Mouse (Mus musculus): Measurements from ENCODE around the gene Kbtbd6. TPM values are rescaled to one million over a fixed set of nuclear protein-coding genes. Genes with fewer than 3 reads are reported as not detected.
"Not testable (repeated sequence)": the region's sequence is repeated elsewhere in the genome, so short reads cannot be mapped to it uniquely, and the experiment has no call there.

Kbtbd6 gene
- polyA plus RNA-seq, 1 experiment from 2014 or later: 0.98 TPM

- Histone ChIP-seq H3K27ac (ENCODE audit: low read depth, low read length) (no peak overlapping the region), H3K9ac (ENCODE audit: low read depth, low read length) (no peak overlapping the region), H3K27me3 (replicated peaks; ENCODE audit: control insufficient read depth, insufficient read depth, low read length) (no peaks in the 10 kb centered on the region), H3K4me1 (replicated peaks; ENCODE audit: control insufficient read depth, insufficient read depth, low read length) (no peaks in the 10 kb centered on the region), H3K4me2 (replicated peaks; ENCODE audit: low read depth) (no peak overlapping the region), H3K9me3 (ENCODE audit: control insufficient read depth) (no peaks in the 10 kb centered on the region), H3K36me3 (ENCODE audit: control insufficient read depth, insufficient read depth) (no peaks in the 10 kb centered on the region), H3K4me3 (ENCODE audit: low read depth, low read length) (no peak overlapping the region)
- no peak for TF ChIP-seq CTCF (IDR thresholded peaks at IDR 0.05; ENCODE audit: low read depth)
- no peak for ATAC-seq
- WGBS: 75% methylated on average over 16 of the region's 16 CpGs
These were observed 6.5 kb upstream of the Kbtbd6 start for GRCm38 (mm10) chr14:79445055-79445620.

GRCm38 (mm10) chr14:79452591-79452934, 928 bp downstream of the Kbtbd6 start:
- not testable (repeated sequence) for H3K4me3 ChIP-seq (ENCODE audit: low read depth, low read length); H3K27me3 ChIP-seq (replicated peaks; ENCODE audit: control insufficient read depth, insufficient read depth, low read length); H3K4me2 ChIP-seq (replicated peaks; ENCODE audit: low read depth); ATAC-seq; H3K9me3 ChIP-seq (ENCODE audit: control insufficient read depth); H3K4me1 ChIP-seq (replicated peaks; ENCODE audit: control insufficient read depth, insufficient read depth, low read length); H3K36me3 ChIP-seq (ENCODE audit: control insufficient read depth, insufficient read depth); H3K9ac ChIP-seq (ENCODE audit: low read depth, low read length); H3K27ac ChIP-seq (ENCODE audit: low read depth, low read length)
- WGBS: 94% methylated on average over 5 of the region's 10 CpGs

GRCm38 (mm10) chr14:79460401-79460800, 8.8 kb downstream of the Kbtbd6 start:
- no peak overlapping the region for H3K27ac ChIP-seq (ENCODE audit: low read depth, low read length)
- no peak overlapping the region for H3K9ac ChIP-seq (ENCODE audit: low read depth, low read length)
- H3K9me3 ChIP-seq (ENCODE audit: control insufficient read depth): no peaks in the 10 kb centered on the region
- no peak overlapping the region for H3K4me2 ChIP-seq (replicated peaks; ENCODE audit: low read depth)
- no peaks in the 10 kb centered on the region for H3K4me1 ChIP-seq (replicated peaks; ENCODE audit: control insufficient read depth, insufficient read depth, low read length)
- no peak overlapping the region for H3K4me3 ChIP-seq (ENCODE audit: low read depth, low read length)
- ATAC-seq: no peak
- no peak for TF ChIP-seq CTCF (IDR thresholded peaks at IDR 0.05; ENCODE audit: low read depth)
- H3K27me3 ChIP-seq (replicated peaks; ENCODE audit: control insufficient read depth, insufficient read depth, low read length): no peaks in the 10 kb centered on the region
- peaks cover 27% of the 10 kb centered on the region for H3K36me3 ChIP-seq (ENCODE audit: control insufficient read depth, insufficient read depth)
- 92% methylated on average over 1 of the region's 1 CpGs for WGBS

- no peaks in the 10 kb centered on the region for H3K9me3 ChIP-seq (ENCODE audit: control insufficient read depth)
- no peak for TF ChIP-seq CTCF (IDR thresholded peaks at IDR 0.05; ENCODE audit: low read depth)
- no peaks in the 10 kb centered on the region for H3K27me3 ChIP-seq (replicated peaks; ENCODE audit: control insufficient read depth, insufficient read depth, low read length)
- 90% methylated on average over 4 of the region's 4 CpGs for WGBS
- H3K4me2 ChIP-seq (replicated peaks; ENCODE audit: low read depth): no peak overlapping the region
- ATAC-seq: no peak
- no peak overlapping the region for H3K4me3 ChIP-seq (ENCODE audit: low read depth, low read length)
- H3K4me1 ChIP-seq (replicated peaks; ENCODE audit: control insufficient read depth, insufficient read depth, low read length): no peaks in the 10 kb centered on the region
- H3K9ac ChIP-seq (ENCODE audit: low read depth, low read length): no peak overlapping the region
- H3K27ac ChIP-seq (ENCODE audit: low read depth, low read length): no peak overlapping the region
- peaks cover 31% of the 10 kb centered on the region for H3K36me3 ChIP-seq (ENCODE audit: control insufficient read depth, insufficient read depth)
These were observed 9.4 kb downstream of the Kbtbd6 start for GRCm38 (mm10) chr14:79460988-79461387.

- 90% methylated on average over 1 of the region's 1 CpGs for WGBS
- TF ChIP-seq CTCF (IDR thresholded peaks at IDR 0.05; ENCODE audit: low read depth): peak; percentile 28
These were observed 14.0 kb downstream of the Kbtbd6 start for GRCm38 (mm10) chr14:79465623-79466022.

GRCm38 (mm10) chr14:79467621-79468020, 16.0 kb downstream of the Kbtbd6 start:
- WGBS: 23% methylated on average over 3 of the region's 3 CpGs
- no peaks in the 10 kb centered on the region for H3K9me3 ChIP-seq (ENCODE audit: control insufficient read depth)
- TF ChIP-seq CTCF (IDR thresholded peaks at IDR 0.05; ENCODE audit: low read depth): peak; percentile 83
- no peak overlapping the region for H3K9ac ChIP-seq (ENCODE audit: low read depth, low read length)
- peaks cover 66% of the 10 kb centered on the region for H3K36me3 ChIP-seq (ENCODE audit: control insufficient read depth, insufficient read depth)
- H3K27ac ChIP-seq (ENCODE audit: low read depth, low read length): no peak overlapping the region
- ATAC-seq: no peak
- no peak overlapping the region for H3K4me2 ChIP-seq (replicated peaks; ENCODE audit: low read depth)
- no peak overlapping the region for H3K4me3 ChIP-seq (ENCODE audit: low read depth, low read length)
- H3K27me3 ChIP-seq (replicated peaks; ENCODE audit: control insufficient read depth, insufficient read depth, low read length): no peaks in the 10 kb centered on the region
- no peaks in the 10 kb centered on the region for H3K4me1 ChIP-seq (replicated peaks; ENCODE audit: control insufficient read depth, insufficient read depth, low read length)

More at GRCm38 (mm10) chr14:79465623-79466022, 14.0 kb downstream of the Kbtbd6 start:
- no peaks in the 10 kb centered on the region for H3K9me3 ChIP-seq (ENCODE audit: control insufficient read depth)
- H3K4me1 ChIP-seq (replicated peaks; ENCODE audit: control insufficient read depth, insufficient read depth, low read length): no peaks in the 10 kb centered on the region
- no peak overlapping the region for H3K9ac ChIP-seq (ENCODE audit: low read depth, low read length)
- H3K4me3 ChIP-seq (ENCODE audit: low read depth, low read length): no peak overlapping the region
- no peak overlapping the region for H3K27ac ChIP-seq (ENCODE audit: low read depth, low read length)
- no peak overlapping the region for H3K4me2 ChIP-seq (replicated peaks; ENCODE audit: low read depth)
- ATAC-seq: no peak
- H3K36me3 ChIP-seq (ENCODE audit: control insufficient read depth, insufficient read depth): peaks cover 64% of the 10 kb centered on the region
- H3K27me3 ChIP-seq (replicated peaks; ENCODE audit: control insufficient read depth, insufficient read depth, low read length): no peaks in the 10 kb centered on the region

GRCm38 (mm10) chr14:79473384-79473783, 21.7 kb downstream of the Kbtbd6 start:
- no peak for TF ChIP-seq CTCF (IDR thresholded peaks at IDR 0.05; ENCODE audit: low read depth)
- WGBS: 88% methylated on average over 2 of the region's 2 CpGs
- H3K4me3 ChIP-seq (ENCODE audit: low read depth, low read length): no peak overlapping the region
- H3K4me2 ChIP-seq (replicated peaks; ENCODE audit: low read depth): no peak overlapping the region
- ATAC-seq: no peak
- H3K36me3 ChIP-seq (ENCODE audit: control insufficient read depth, insufficient read depth): peaks cover 70% of the 10 kb centered on the region
- no peak overlapping the region for H3K27ac ChIP-seq (ENCODE audit: low read depth, low read length)
- no peaks in the 10 kb centered on the region for H3K4me1 ChIP-seq (replicated peaks; ENCODE audit: control insufficient read depth, insufficient read depth, low read length)
- H3K27me3 ChIP-seq (replicated peaks; ENCODE audit: control insufficient read depth, insufficient read depth, low read length): no peaks in the 10 kb centered on the region
- no peak overlapping the region for H3K9ac ChIP-seq (ENCODE audit: low read depth, low read length)
- H3K9me3 ChIP-seq (ENCODE audit: control insufficient read depth): no peaks in the 10 kb centered on the region

Measured in intestine, postnatal 0 days (tissue).